Mouse (Mus musculus) limb, embryonic 14.5 days (tissue): ENCODE measurements around the gene Wdtc1. TPM values are rescaled to one million over a fixed set of nuclear protein-coding genes. Genes with fewer than 3 reads are reported as not detected.

Source experiments
- ATAC-seq: fragments of 200-750 bp; cut with Nextera tagmentation; 2 replicates; pipeline ENCODE4 v1.8.0; 2017; ENCODE audit warnings: low read depth, moderate number of reproducible peaks, moderate TSS enrichment; ENCODE audit not compliant: low FRiP score
- DNase-seq: peaks from one replicate; pipeline ENCODE4 v3.0.0-alpha.2; 2015; ENCODE audit warnings: low spot score
- H3K27ac ChIP-seq: fragments of 300-500 bp; sonication (generic); replicated peaks from 2 replicates; pipeline ENCODE4 v1.5.1; 2014; ENCODE audit warnings: low read depth, mild to moderate bottlenecking, low read length, moderate library complexity, mixed read lengths
- H3K27me3 ChIP-seq: fragments of 300-500 bp; sonication (generic); 2 replicates; pipeline ENCODE4 v1.6.1; 2014; ENCODE audit warnings: low read length, mixed read lengths; ENCODE audit not compliant: control insufficient read depth, insufficient read depth
- H3K36me3 ChIP-seq: fragments of 300-500 bp; sonication (generic); 2 replicates; pipeline ENCODE4 v1.6.1; 2014; ENCODE audit warnings: mild to moderate bottlenecking, low read length, moderate library complexity, mixed read lengths; ENCODE audit not compliant: control insufficient read depth, insufficient read depth
- H3K4me1 ChIP-seq: fragments of 300-500 bp; sonication (generic); 2 replicates; pipeline ENCODE4 v1.6.1; 2014; ENCODE audit warnings: antibody characterized with exemption, low read length, mixed read lengths; ENCODE audit not compliant: control insufficient read depth, insufficient read depth
- H3K4me2 ChIP-seq: fragments of 300-500 bp; sonication (generic); replicated peaks from 2 replicates; pipeline ENCODE4 v1.6.1; 2014; ENCODE audit warnings: low read depth, mild to moderate bottlenecking, low read length, moderate library complexity; ENCODE audit not compliant: severe bottlenecking
- H3K4me3 ChIP-seq: fragments of 300-500 bp; sonication (generic); replicated peaks from 2 replicates; pipeline ENCODE4 v1.5.1; 2014; ENCODE audit warnings: low read length
- H3K9ac ChIP-seq: fragments of 300-500 bp; sonication (generic); 2 replicates; pipeline ENCODE4 v1.6.1; 2014; ENCODE audit warnings: mild to moderate bottlenecking, low read depth, low read length, moderate library complexity; ENCODE audit not compliant: severe bottlenecking
- H3K9me3 ChIP-seq: fragments of 300-500 bp; sonication (generic); 2 replicates; pipeline ENCODE4 v1.6.1; 2016; ENCODE audit warnings: low read length; ENCODE audit not compliant: control insufficient read depth
- POLR2A ChIP-seq: fragments of 200-500 bp; IDR thresholded peaks from 2 replicates; pipeline ENCODE4 v1.8.0; 2012; ENCODE audit warnings: inconsistent platforms, mild to moderate bottlenecking, moderate library complexity, borderline replicate concordance; ENCODE audit not compliant: insufficient read depth, insufficient read length; ENCODE audit errors: extremely low read depth
- WGBS: fragments of 180-500 bp; shearing (Covaris S2); extraction: QIAGEN DNeasy Blood & Tissue Kit; methylation state at CpG from one replicate; pipeline ENCODE4 v1.1.7; 2014; 5-methylcytosine and 5-hydroxymethylcytosine counted together
- polyA plus RNA-seq, 2 experiments: library from polyadenylated mRNA; depleted of rRNA in 1 of 2; stranded (reverse) in 1 of 2; unstranded in 1 of 2; fragments of >200 nt; fragmentation: Nextera tagmentation in 1 of 2; extraction: Ambion mirVana in 1 of 2; gene quantifications; 2 replicates each; pipeline versions ENCODE4 v1.2.1 to v1.2.3; 2012 to 2014

Wdtc1 gene
- polyA plus RNA-seq, 2 experiments, result 17.6 to 27.8 TPM

DNA sequence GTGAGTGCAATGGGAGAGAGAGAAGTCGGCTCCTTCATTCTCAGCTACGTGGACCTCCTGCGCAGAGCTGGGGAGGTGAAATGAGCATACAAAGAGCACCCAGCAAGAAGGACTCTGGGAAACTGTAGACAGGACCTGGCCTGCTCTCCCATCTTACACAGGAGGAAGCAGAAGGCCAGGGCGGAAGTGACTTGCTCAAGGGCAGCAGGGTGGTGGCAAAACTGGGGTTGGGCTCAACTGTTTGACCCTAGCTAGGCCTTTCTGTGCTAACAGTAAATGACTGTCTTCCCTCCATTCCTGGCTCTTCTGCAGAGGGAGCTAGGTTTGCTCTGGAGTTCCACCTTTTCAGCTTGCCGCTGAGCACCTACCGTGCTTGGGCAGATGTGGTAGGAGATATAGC lies 37.3 kb upstream of the Wdtc1 start:
- Histone ChIP-seq H3K27me3 (no peaks in the 10 kb centered on the region), H3K36me3 (no peaks in the 10 kb centered on the region), H3K27ac (no peak overlapping the region), H3K9ac (no peak overlapping the region), H3K4me1 (peaks cover 10% of the 10 kb centered on the region; the same call in 1 of the 2 replicates), H3K4me3 (no peak overlapping the region), H3K4me2 (no peak overlapping the region), H3K9me3 (no peaks in the 10 kb centered on the region)
- DNase-seq (no peak), ATAC-seq (no peak)
- no peak for TF ChIP-seq POLR2A
- 87% methylated on average over 6 of the region's 6 CpGs for WGBS

DNA sequence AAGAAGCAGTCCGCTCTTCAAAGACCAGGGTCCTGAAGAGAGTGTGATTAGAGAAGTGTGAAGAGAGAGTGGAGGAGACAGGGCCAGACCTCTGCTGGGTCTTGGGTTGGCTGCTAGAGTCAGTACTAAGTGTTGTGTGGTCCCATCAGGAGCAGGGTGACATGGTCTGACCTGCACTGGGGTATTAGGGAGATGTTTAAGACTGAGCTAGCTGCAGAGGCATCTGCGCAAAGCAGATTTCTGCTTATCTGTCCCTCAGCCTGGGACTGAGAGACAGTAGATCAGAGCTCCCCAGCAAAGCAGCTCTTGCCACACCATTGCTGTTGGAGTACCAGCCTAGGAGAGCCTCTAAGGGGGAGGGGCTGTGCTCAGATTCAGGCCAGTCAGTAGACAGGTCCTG lies 36.8 kb upstream of the Wdtc1 start:
- peaks cover 10% of the 10 kb centered on the region; the same call in 1 of the 2 replicates for H3K4me1 ChIP-seq
- peaks cover 2% of the 10 kb centered on the region; the same call in 1 of the 2 replicates for H3K36me3 ChIP-seq
- no peak overlapping the region for H3K4me2 ChIP-seq
- H3K4me3 ChIP-seq, result no peak overlapping the region
- ATAC-seq (no peak), DNase-seq (no peak)
- no peaks in the 10 kb centered on the region for H3K9me3 ChIP-seq
- TF ChIP-seq POLR2A, result no peak
- no peak overlapping the region for H3K27ac ChIP-seq
- no peak overlapping the region for H3K9ac ChIP-seq
- WGBS, result 88% methylated on average over 2 of the region's 2 CpGs
- no peaks in the 10 kb centered on the region for H3K27me3 ChIP-seq

DNA sequence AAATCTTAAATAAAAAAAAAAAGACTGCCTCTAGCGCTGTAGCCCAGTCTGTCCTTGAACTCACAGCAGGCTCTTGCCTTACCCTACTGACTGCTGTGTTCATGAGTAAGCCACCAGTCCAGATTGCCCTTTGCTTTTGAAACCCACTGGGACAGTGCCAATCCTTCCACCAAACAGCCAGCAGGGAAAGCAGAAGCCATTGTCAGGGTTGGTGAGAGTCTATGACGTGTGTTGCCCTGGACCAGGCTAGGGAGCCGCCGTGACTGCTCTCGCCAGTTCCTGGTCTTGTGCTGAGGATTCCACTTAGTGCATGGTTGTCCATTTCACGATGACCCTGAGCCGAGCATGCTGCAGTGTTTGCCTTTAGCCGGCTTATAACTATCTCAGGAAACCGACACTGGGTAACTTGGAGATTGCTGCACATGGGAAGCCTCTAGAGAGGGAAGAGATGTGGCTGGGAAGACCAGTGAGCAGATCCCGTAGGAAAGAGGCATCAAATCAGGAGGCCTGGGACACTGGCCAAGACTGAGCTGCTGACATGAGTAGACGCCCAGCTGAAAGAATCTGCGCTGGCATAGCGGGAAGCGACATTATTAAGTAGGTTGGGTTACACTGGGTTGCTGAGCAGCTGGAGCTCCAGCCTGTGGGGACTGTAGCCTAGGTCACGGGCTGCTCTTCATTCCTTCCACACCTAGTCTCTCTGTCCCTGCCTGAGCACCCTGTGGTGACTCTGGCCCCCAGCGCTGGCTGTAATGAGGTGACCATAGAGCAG lies 35.7 kb upstream of the Wdtc1 start:
- Histone ChIP-seq H3K36me3 (peaks cover 6% of the 10 kb centered on the region; the same call in 1 of the 2 replicates), H3K4me1 (peaks cover 6% of the 10 kb centered on the region; the same call in 1 of the 2 replicates), H3K27ac (no peak overlapping the region), H3K9ac (no peak overlapping the region), H3K4me2 (no peak overlapping the region), H3K27me3 (no peaks in the 10 kb centered on the region), H3K9me3 (no peaks in the 10 kb centered on the region), H3K4me3 (no peak overlapping the region)
- no peak for TF ChIP-seq POLR2A
- no peak for ATAC-seq
- peak; percentile 68 for DNase-seq
- WGBS, result 83% methylated on average over 16 of the region's 16 CpGs

DNA sequence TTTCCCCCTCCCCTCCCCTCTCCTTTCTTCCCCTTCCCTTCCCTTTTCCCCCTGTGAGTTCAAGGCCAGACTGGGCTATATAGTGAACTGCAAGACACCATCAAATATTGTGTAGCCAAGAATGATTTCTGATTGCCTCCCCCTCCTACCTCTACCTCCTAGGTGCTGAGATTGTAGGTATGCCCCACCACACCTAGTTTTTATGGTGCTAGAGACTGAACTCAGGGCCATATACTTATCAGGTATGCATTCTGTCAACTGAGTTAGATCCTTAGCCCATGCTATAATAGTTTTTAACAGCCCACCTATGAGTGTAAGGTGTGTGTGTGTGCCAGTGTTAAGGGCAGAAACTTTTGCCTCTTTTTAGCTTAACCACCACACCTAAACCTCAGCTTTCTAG lies 33.8 kb upstream of the Wdtc1 start:
- no peaks in the 10 kb centered on the region for H3K9me3 ChIP-seq
- H3K36me3 ChIP-seq, result peaks cover 6% of the 10 kb centered on the region; the same call in 1 of the 2 replicates
- no peak overlapping the region for H3K9ac ChIP-seq
- ATAC-seq (no peak), DNase-seq (no peak)
- H3K27ac ChIP-seq, result no peak overlapping the region
- no peak for TF ChIP-seq POLR2A
- no peak overlapping the region for H3K4me3 ChIP-seq
- no peaks in the 10 kb centered on the region for H3K27me3 ChIP-seq
- H3K4me2 ChIP-seq, result no peak overlapping the region
- peaks cover 6% of the 10 kb centered on the region; the same call in 1 of the 2 replicates for H3K4me1 ChIP-seq

DNA sequence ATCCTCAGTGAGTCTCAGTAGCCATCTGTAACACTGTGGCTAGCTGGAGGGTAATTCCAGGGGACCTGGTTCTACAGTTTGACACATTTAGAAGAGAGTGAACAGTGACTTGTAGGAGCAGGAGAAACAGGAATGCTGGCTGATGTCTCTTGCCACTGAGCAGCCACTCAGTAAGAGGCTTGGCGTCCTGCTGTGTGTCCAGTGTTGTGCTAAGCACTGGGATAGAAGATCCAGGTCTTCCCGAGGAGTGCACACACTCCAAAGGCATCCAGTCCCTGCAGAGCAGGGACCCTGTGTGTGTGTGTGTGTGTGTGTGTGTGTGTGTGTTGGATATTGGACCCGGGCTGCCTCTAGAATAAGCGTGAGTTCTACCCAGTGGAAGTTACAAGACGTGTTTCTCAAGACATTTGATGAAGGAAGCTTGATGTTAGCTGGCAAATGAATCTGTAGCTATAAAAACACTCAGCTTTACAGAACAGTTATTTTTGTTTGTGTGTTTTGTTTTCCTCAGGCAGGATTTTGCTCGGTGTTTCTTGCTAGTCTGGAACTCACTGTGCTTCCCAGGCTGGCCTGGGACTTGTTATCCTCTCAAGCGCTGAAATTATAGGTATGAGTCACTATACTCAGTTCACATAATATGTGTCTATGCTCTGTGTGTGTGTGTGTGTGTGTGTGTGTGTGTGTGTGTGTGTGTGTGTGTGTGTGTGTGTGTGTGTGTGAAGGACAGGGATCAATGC lies 32.9 kb upstream of the Wdtc1 start:
- H3K27me3 ChIP-seq, result no peaks in the 10 kb centered on the region
- ATAC-seq (no peak), DNase-seq (no peak)
- H3K27ac ChIP-seq, result no peak overlapping the region
- no peak for TF ChIP-seq POLR2A
- no peak overlapping the region for H3K9ac ChIP-seq
- H3K4me1 ChIP-seq, result peaks cover 9% of the 10 kb centered on the region
- H3K4me3 ChIP-seq, result no peak overlapping the region
- no peak overlapping the region for H3K4me2 ChIP-seq
- H3K36me3 ChIP-seq, result peaks cover 9% of the 10 kb centered on the region; the same call in 1 of the 2 replicates
- WGBS, result 78% methylated on average over 7 of the region's 7 CpGs
- no peaks in the 10 kb centered on the region for H3K9me3 ChIP-seq
